Mouse (Mus musculus) intestine, postnatal 0 days (tissue): Measurements from ENCODE around the gene Nkx2-1. TPM values are rescaled to one million over a fixed set of nuclear protein-coding genes. Genes with fewer than 3 reads are reported as not detected.

Source experiments
- ATAC-seq: fragments of 200-750 bp; cut with Nextera tagmentation; 2 replicates; pipeline ENCODE4 v1.8.0; 2017; ENCODE audit warnings: mild to moderate bottlenecking, moderate TSS enrichment, moderate library complexity
- H3K27ac ChIP-seq: fragments of 300-500 bp; sonication (generic); 2 replicates; pipeline ENCODE4 v1.5.1; 2014; ENCODE audit warnings: mild to moderate bottlenecking, low read depth, low read length, moderate library complexity
- H3K27me3 ChIP-seq: fragments of 300-500 bp; sonication (generic); replicated peaks from 2 replicates; pipeline ENCODE4 v1.6.1; 2014; ENCODE audit warnings: low read length, mixed read lengths; ENCODE audit not compliant: control insufficient read depth, insufficient read depth
- H3K36me3 ChIP-seq: fragments of 300-500 bp; sonication (generic); 2 replicates; pipeline ENCODE4 v1.6.1; 2014; ENCODE audit warnings: mild to moderate bottlenecking, moderate library complexity; ENCODE audit not compliant: control insufficient read depth, insufficient read depth
- H3K4me1 ChIP-seq: fragments of 300-500 bp; sonication (generic); replicated peaks from 2 replicates; pipeline ENCODE4 v1.6.1; 2014; ENCODE audit warnings: antibody characterized with exemption, low read length, mixed read lengths; ENCODE audit not compliant: control insufficient read depth, insufficient read depth
- H3K4me2 ChIP-seq: fragments of 300-500 bp; sonication (generic); replicated peaks from 2 replicates; pipeline ENCODE4 v1.6.1; 2014; ENCODE audit warnings: low read depth, mild to moderate bottlenecking, moderate library complexity
- H3K4me3 ChIP-seq: fragments of 300-500 bp; sonication (generic); 2 replicates; pipeline ENCODE4 v1.5.1; 2014; ENCODE audit warnings: low read depth, low read length
- H3K9ac ChIP-seq: fragments of 300-500 bp; sonication (generic); 2 replicates; pipeline ENCODE4 v1.6.1; 2014; ENCODE audit warnings: mild to moderate bottlenecking, low read depth, low read length
- H3K9me3 ChIP-seq: fragments of 300-500 bp; sonication (generic); 2 replicates; pipeline ENCODE4 v1.6.1; 2016; ENCODE audit warnings: mixed run types; ENCODE audit not compliant: control insufficient read depth
- CTCF ChIP-seq: sonication (generic); IDR thresholded peaks from 2 replicates; pipeline ENCODE4 v1.5.1; 2016; ENCODE audit warnings: low read depth, mild to moderate bottlenecking, control low read depth, antibody characterized with exemption, moderate library complexity
- WGBS: fragments of 180-500 bp; shearing (Covaris S2); extraction: QIAGEN DNeasy Blood & Tissue Kit; methylation state at CpG from one replicate; pipeline ENCODE4 v1.1.7; 2014; 5-methylcytosine and 5-hydroxymethylcytosine counted together
- polyA plus RNA-seq: library from polyadenylated mRNA; unstranded; fragments of >200 nt; fragmentation: Nextera tagmentation; extraction: Ambion mirVana; gene quantifications from 2 replicates; pipeline ENCODE4 v1.2.1, GENCODE M21; 2015

Gene Nkx2-1
- polyA plus RNA-seq, 1 experiment from 2014 or later, result not detected

DNA sequence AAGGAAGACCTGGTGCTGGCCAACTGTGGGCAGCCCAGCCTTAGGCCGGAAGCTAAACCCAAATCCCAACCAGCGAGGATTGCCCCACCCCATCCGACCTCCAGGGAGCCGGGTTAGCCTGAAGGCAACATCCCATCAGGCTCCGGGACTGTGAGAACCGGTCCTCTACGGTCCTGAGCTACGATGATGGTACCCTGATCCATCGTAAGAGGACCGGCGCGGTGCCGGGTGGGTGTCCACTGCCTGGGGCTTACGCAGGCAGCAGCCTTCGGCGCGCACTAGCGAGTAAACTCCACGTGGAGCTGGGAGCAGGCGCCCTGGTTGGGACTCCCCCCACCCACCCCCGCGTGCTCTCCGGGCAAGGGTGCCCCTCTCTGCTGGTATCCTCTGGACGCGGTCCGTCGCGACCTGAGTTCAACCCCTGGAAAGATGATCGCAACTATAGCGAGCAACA lies 16.9 kb downstream of the Nkx2-1 start:
- no peak overlapping the region for H3K4me2 ChIP-seq

DNA sequence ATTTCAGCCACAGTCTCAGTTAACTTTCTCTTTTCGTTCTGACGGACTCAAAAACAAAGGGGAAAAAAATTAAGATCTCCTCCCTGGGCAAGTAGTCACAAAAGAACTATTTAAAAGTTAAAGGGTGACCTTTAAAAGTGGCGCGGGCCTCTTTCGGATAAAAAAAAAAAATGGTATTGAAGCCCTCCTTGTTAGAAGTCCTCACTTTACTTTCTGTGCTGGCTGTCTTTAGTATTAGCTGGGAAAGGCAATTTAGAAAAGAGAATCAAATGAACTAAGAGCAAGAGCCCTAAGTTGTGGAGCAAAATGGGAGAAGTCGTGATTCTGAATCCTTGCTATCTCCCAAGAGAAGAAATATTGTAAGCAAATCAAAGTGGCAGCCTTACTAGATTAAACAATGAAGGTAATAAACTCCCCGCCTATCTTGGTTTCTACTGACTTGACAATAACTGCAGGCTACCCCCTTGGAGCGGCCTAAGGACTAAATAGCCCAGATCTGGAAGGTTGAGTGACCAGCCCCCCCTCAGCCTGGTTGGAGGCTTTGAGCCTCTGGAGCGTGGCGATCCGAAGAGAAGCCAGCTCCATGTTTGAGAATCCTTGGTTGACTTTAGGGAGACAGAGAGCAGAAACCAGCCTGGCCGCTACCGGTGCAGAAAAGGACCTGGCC lies 17.5 kb downstream of the Nkx2-1 start:
- WGBS, result 16% methylated on average over 13 of the region's 13 CpGs
- Histone ChIP-seq H3K4me1 (no peaks in the 10 kb centered on the region), H3K4me2 (no peak overlapping the region), H3K27me3 (peaks cover 55% of the 10 kb centered on the region), H3K36me3 (no peaks in the 10 kb centered on the region), H3K9ac (no peak overlapping the region), H3K4me3 (0 out of 2 replicates have a peak overlapping the region, but pooled peaks have one; percentile 3), H3K9me3 (no peaks in the 10 kb centered on the region), H3K27ac (no peak overlapping the region)
- ATAC-seq, result no peak
- no peak for TF ChIP-seq CTCF

More for the DNA sequence above, 16.9 kb downstream of the Nkx2-1 start:
- no peak for TF ChIP-seq CTCF
- ATAC-seq, result no peak
- peaks cover 61% of the 10 kb centered on the region for H3K27me3 ChIP-seq
- H3K27ac ChIP-seq, result no peak overlapping the region
- H3K36me3 ChIP-seq, result no peaks in the 10 kb centered on the region
- WGBS, result 1% methylated on average over 30 of the region's 30 CpGs
- no peaks in the 10 kb centered on the region for H3K4me1 ChIP-seq
- no peak overlapping the region for H3K9ac ChIP-seq
- H3K4me3 ChIP-seq, result 0 out of 2 replicates have a peak overlapping the region, but pooled peaks have one; percentile 3
- no peaks in the 10 kb centered on the region for H3K9me3 ChIP-seq

GRCm38 (mm10) chr12:56518221-56518620 lies 18.5 kb downstream of the Nkx2-1 start:
- peaks cover 50% of the 10 kb centered on the region for H3K27me3 ChIP-seq
- no peaks in the 10 kb centered on the region for H3K36me3 ChIP-seq
- no peak for TF ChIP-seq CTCF
- H3K27ac ChIP-seq, result no peak overlapping the region
- 43% methylated on average over 5 of the region's 5 CpGs for WGBS
- H3K4me1 ChIP-seq, result no peaks in the 10 kb centered on the region
- no peak overlapping the region for H3K4me2 ChIP-seq
- no peak overlapping the region for H3K4me3 ChIP-seq
- H3K9ac ChIP-seq, result no peak overlapping the region
- no peaks in the 10 kb centered on the region for H3K9me3 ChIP-seq
- ATAC-seq, result no peak

DNA sequence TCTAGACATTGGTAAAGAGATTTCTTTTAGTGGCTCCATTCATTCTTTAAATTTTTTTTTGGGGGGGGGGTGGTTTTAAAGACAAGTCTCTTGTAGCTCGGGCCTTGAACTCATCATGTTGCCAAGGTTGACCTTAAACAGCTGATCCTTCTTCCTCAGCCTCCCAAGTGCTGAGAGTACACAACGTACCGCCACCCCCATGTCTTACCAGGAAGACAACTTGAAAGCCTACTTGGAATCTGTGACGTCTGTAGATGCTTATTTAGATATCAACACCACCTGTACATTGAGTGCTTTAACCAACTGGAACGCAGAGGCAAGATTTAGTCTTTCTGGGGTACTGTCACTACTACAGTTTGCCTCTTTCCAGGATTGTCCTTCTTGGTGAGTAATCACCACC lies 21.9 kb downstream of the Nkx2-1 start:
- ATAC-seq, result no peak
- peaks cover 20% of the 10 kb centered on the region for H3K27me3 ChIP-seq
- no peaks in the 10 kb centered on the region for H3K9me3 ChIP-seq
- 80% methylated on average over 5 of the region's 5 CpGs for WGBS
- no peak overlapping the region for H3K4me3 ChIP-seq
- H3K9ac ChIP-seq, result no peak overlapping the region
- H3K4me1 ChIP-seq, result no peaks in the 10 kb centered on the region
- no peaks in the 10 kb centered on the region for H3K36me3 ChIP-seq
- H3K4me2 ChIP-seq, result no peak overlapping the region
- H3K27ac ChIP-seq, result no peak overlapping the region
- TF ChIP-seq CTCF, result no peak

- no peak for ATAC-seq
- no peaks in the 10 kb centered on the region for H3K4me1 ChIP-seq
- H3K36me3 ChIP-seq, result no peaks in the 10 kb centered on the region
- H3K9me3 ChIP-seq, result no peaks in the 10 kb centered on the region
- no peak for TF ChIP-seq CTCF
- H3K9ac ChIP-seq, result no peak overlapping the region
- 39% methylated on average over 8 of the region's 8 CpGs for WGBS
- no peak overlapping the region for H3K4me3 ChIP-seq
- H3K27ac ChIP-seq, result no peak overlapping the region
- no peaks in the 10 kb centered on the region; the same call in 1 of the 2 replicates for H3K27me3 ChIP-seq
- no peak overlapping the region for H3K4me2 ChIP-seq
Observed at GRCm38 (mm10) chr12:56508413-56508812, 28.3 kb downstream of the Nkx2-1 start.

DNA sequence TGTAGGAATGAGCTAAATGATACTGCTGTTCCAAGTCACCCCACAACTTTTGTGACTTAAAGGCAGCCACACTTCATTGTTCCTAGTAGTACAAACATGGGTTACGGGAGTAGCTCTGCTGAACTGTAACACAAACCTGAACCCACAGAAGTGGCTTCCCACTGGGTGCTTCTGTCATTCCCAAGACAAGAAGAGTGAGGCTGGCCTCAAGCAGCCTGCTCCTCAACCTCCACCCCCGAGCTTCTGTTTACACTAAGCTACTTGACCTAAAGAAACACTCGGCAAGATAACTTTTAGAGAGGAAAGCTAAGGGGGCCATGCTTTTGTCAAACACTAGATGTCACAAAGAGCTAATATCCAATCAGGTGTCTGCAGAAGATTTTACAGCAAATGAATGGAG lies 49.7 kb downstream of the Nkx2-1 start:
- TF ChIP-seq CTCF, result no peak
- H3K27me3 ChIP-seq, result no peaks in the 10 kb centered on the region
- no peak for ATAC-seq
- no peak overlapping the region for H3K9ac ChIP-seq
- no peaks in the 10 kb centered on the region for H3K36me3 ChIP-seq
- no peaks in the 10 kb centered on the region for H3K9me3 ChIP-seq
- WGBS, result 17% methylated on average over 3 of the region's 3 CpGs
- no peaks in the 10 kb centered on the region for H3K4me1 ChIP-seq
- no peak overlapping the region for H3K4me3 ChIP-seq
- no peak overlapping the region for H3K4me2 ChIP-seq
- H3K27ac ChIP-seq, result no peak overlapping the region

DNA sequence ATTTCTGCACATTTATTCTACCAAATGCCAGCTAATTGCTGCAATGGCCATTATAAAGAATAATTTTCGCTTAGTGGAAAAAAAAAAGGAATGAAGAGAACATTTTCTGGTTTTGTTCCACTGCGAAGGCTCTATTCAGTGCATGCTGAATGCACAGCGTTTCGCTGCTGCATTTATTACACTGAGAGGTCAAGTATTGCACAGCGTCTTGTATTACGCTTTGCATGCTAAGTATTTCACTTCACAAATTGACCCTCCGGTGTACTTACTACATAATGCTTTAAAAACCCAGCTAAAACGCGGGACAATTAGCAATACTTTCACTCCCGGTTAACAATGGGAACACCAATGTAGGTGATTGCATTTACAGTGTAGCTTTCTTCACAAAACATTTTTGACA lies 54.1 kb downstream of the Nkx2-1 start:
- Histone ChIP-seq H3K27me3 (no peaks in the 10 kb centered on the region), H3K9ac (no peak overlapping the region), H3K27ac (no peak overlapping the region), H3K4me2 (no peak overlapping the region), H3K4me1 (no peaks in the 10 kb centered on the region), H3K36me3 (no peaks in the 10 kb centered on the region), H3K9me3 (no peaks in the 10 kb centered on the region), H3K4me3 (no peak overlapping the region)
- TF ChIP-seq CTCF, result no peak
- no peak for ATAC-seq
- 85% methylated on average over 10 of the region's 10 CpGs for WGBS

Other genes with a start within 250 kb of the Nkx2-1 start
- 11.4 TPM in 2 replicates for gene Mbip, start 191.0 kb downstream of the Nkx2-1 start, polyA plus RNA-seq
- gene Nkx2-9, start 76.4 kb upstream of the Nkx2-1 start, polyA plus RNA-seq, result not detected in 2 replicates
- not detected in 2 replicates for gene Pax9, start 154.9 kb upstream of the Nkx2-1 start, polyA plus RNA-seq